Mouse (Mus musculus): ENCODE measurements around the gene Angel1. TPM values are rescaled to one million over a fixed set of nuclear protein-coding genes. Genes with fewer than 3 reads are reported as not detected.
A peak's percentile ranks its signal among the peaks of the same experiment; 100 is the strongest.

The Angel1 gene
- total and polyA plus RNA-seq, 3 experiments = 1.3 to 5.3 TPM; not detected in 1

DNA sequence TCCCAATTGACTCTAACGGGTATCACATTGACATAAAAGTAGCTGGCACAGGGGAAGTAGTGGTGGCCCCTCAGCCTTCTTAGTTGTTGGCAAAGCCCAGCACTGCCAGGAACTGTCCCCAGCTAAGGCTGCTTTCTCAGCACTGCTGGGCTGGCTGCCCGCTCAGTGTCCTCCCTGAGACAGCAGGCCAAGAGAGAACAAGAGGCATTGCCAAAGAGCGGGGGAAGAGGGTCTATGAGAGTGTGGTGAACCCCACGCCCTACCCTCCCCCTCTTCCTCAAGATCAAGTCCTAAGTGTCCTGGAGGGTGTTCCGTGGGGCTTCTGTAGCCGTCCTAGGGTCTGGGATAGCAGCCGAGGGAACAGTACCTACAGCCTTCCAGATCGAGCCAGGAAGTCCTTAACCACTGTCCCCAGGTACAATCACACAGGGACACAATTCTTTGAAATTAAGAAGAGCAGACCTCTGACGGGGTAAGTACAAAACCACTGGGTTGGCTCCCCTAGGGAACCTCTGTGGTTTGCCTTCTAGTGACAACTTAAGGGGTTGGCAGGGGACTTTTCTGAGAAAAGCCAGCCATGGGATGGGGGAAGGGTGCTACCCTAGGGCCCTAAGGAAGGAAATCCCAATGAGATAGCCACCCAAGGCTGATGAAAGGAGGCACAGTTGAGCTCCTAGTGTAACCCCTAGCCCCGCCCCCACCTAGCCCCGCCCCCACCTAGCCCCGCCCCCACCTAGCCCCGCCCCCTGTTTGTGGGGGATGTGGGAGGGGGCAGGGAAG, 39.5 kb downstream of the Angel1 start:
- Histone ChIP-seq H3K4me3 (ENCODE audit: control insufficient read depth in 1 of 2, insufficient read depth in 1 of 2, low read depth in 2 of 2, low read length in 2 of 2) (no peak overlapping the region), H3K79me2 (ENCODE audit: control insufficient read depth, insufficient read depth, low read length, poor library complexity) (no peaks in the 10 kb centered on the region), H3K27me3 (ENCODE audit: control insufficient read depth in 1 of 2, insufficient read depth in 2 of 2, low read length in 2 of 2) (no peaks in the 10 kb centered on the region), H3K36me3 (ENCODE audit: control insufficient read depth in 1 of 2, insufficient read depth in 2 of 2, low read length in 2 of 2) (no peaks in the 10 kb centered on the region), H3K4me1 (ENCODE audit: control insufficient read depth in 1 of 2, insufficient read depth in 2 of 2, low read length in 2 of 2) (0 out of 4 replicates have a peak, but pooled peaks cover 0 to 8% of the 10 kb centered on the region in 2 experiments), H3K9ac (ENCODE audit: control insufficient read depth, low read depth, low read length, poor library complexity, severe bottlenecking) (no peak overlapping the region), H3K27ac (ENCODE audit: control insufficient read depth, low read depth, low read length) (no peak overlapping the region), H3K9me3 (replicated peaks; ENCODE audit: insufficient read depth, low read length) (no peaks in the 10 kb centered on the region)
- DNase-seq (ENCODE audit: low read depth, low spot score) = peak; percentile 13
- no peak for TF ChIP-seq GATA1 (IDR thresholded peaks at IDR 0.05; ENCODE audit: low read depth, low read length)
- no peak for TF ChIP-seq EP300 (IDR thresholded peaks at IDR 0.05; ENCODE audit: low read depth in 1 of 2, low read length in 2 of 2)
- TF ChIP-seq POLR2AphosphoS2 (IDR thresholded peaks at IDR 0.05; ENCODE audit: low read length) = no peak
- TF ChIP-seq UBTF (IDR thresholded peaks at IDR 0.05; ENCODE audit: borderline replicate concordance, insufficient read depth, low read depth, low read length) = no peak
- no peak for TF ChIP-seq ETS1 (IDR thresholded peaks at IDR 0.05; ENCODE audit: low read depth, low read length)

DNA sequence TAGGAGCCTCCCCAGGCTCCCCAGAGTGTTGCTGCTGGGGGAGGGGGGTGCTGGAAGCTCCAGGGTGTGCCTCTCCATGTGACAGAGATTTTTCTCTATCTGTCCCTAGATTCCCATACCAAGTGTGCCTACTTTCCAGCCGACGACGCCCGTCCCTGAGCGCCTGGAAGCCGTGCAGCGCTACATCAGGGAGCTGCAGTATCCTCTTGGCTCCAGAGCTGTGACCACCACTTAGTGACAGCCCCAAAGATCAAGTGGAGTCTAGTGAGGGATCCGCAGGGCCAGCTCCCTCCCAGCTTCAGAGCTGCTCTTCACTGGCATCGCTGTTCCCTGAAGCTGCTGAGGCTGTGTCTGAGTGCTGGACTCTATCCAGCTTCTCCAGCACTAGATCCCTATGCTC, 41.0 kb downstream of the Angel1 start:
- H3K27me3 ChIP-seq (ENCODE audit: control insufficient read depth in 1 of 2, insufficient read depth in 2 of 2, low read length in 2 of 2) = no peaks in the 10 kb centered on the region
- H3K79me2 ChIP-seq (ENCODE audit: control insufficient read depth, insufficient read depth, low read length, poor library complexity) = no peaks in the 10 kb centered on the region
- H3K36me3 ChIP-seq (ENCODE audit: control insufficient read depth in 1 of 2, insufficient read depth in 2 of 2, low read length in 2 of 2) = no peaks in the 10 kb centered on the region
- 0 out of 4 replicates have a peak, but pooled peaks cover 0 to 8% of the 10 kb centered on the region in 2 experiments for H3K4me1 ChIP-seq (ENCODE audit: control insufficient read depth in 1 of 2, insufficient read depth in 2 of 2, low read length in 2 of 2)
- no peaks in the 10 kb centered on the region for H3K9me3 ChIP-seq (replicated peaks; ENCODE audit: insufficient read depth, low read length)
- TF ChIP-seq SMC3 (IDR thresholded peaks at IDR 0.05; ENCODE audit: low read depth, low read length) (no peak), ZMIZ1 (IDR thresholded peaks at IDR 0.05; ENCODE audit: low read depth, low read length) (no peak), POLR2AphosphoS5 (IDR thresholded peaks at IDR 0.05; ENCODE audit: borderline replicate concordance, low read depth, low read length) (no peak), MAFK (IDR thresholded peaks at IDR 0.05; ENCODE audit: borderline replicate concordance, low read depth, low read length) (no peak), GABPA (IDR thresholded peaks at IDR 0.05; ENCODE audit: low read depth, low read length) (no peak), BHLHE40 (IDR thresholded peaks at IDR 0.05; ENCODE audit: borderline replicate concordance, low read depth, low read length) (no peak), TBP (IDR thresholded peaks at IDR 0.05; ENCODE audit: low read depth, low read length) (no peak), ELF1 (IDR thresholded peaks at IDR 0.05; ENCODE audit: low read depth, low read length) (no peak), USF2 (IDR thresholded peaks at IDR 0.05; ENCODE audit: borderline replicate concordance in 1 of 2, insufficient read depth in 1 of 2, low read depth in 1 of 2, low read length in 2 of 2) (no peak), CHD1 (IDR thresholded peaks at IDR 0.05; ENCODE audit: low read depth, low read length) (no peak), TAL1 (IDR thresholded peaks at IDR 0.05; ENCODE audit: low read length) (no peak), NELFE (IDR thresholded peaks at IDR 0.05; ENCODE audit: low read depth, low read length) (no peak), ZC3H11A (IDR thresholded peaks at IDR 0.05; ENCODE audit: low read depth, low read length) (no peak), ETS1 (IDR thresholded peaks at IDR 0.05; ENCODE audit: low read depth, low read length) (no peak), ZNF384 (IDR thresholded peaks at IDR 0.05; ENCODE audit: low read depth, low read length) (no peak), HCFC1 (IDR thresholded peaks at IDR 0.05; ENCODE audit: low read depth, low read length) (no peak), UBTF (IDR thresholded peaks at IDR 0.05; ENCODE audit: borderline replicate concordance, insufficient read depth, low read depth, low read length) (no peak), MYC (IDR thresholded peaks at IDR 0.05; ENCODE audit: low read depth, low read length) (no peak), E2F4 (IDR thresholded peaks at IDR 0.05; ENCODE audit: borderline replicate concordance, low read depth, low read length) (no peak), MAX (IDR thresholded peaks at IDR 0.05; ENCODE audit: low read length) (no peak)
- no peak for DNase-seq (ENCODE audit: low read depth, low spot score)
- no peak overlapping the region for H3K4me3 ChIP-seq (ENCODE audit: control insufficient read depth in 1 of 2, insufficient read depth in 1 of 2, low read depth in 2 of 2, low read length in 2 of 2)
- no peak overlapping the region for H3K9ac ChIP-seq (ENCODE audit: control insufficient read depth, low read depth, low read length, poor library complexity, severe bottlenecking)
- no peak overlapping the region for H3K27ac ChIP-seq (ENCODE audit: control insufficient read depth, low read depth, low read length)

Data from MEL (cell line).